Mouse (Mus musculus): ENCODE measurements at regions not wholly inside any gene's neighbourhood (a gene's known extent, or its start where the extent isn't known, plus 50 kb on each side); places are given as distances from the start of the nearest gene placed in this dataset.

GRCm38 (mm10) chr6:51168048-51168447 is 264.4 kb upstream of the Nfe2l3 start:
- no peak for TF ChIP-seq POLR2A (IDR thresholded peaks at IDR 0.05; ENCODE audit: insufficient read depth, low read depth, low read length)
- peak; percentile 58 for TF ChIP-seq CTCF (IDR thresholded peaks at IDR 0.05; ENCODE audit: insufficient read depth, low read depth, low read length)
